Mouse (Mus musculus) E14TG2a.4 (cell line): Measurements from ENCODE around the gene Ttc30a1.

ENCODE experiments used
- H3K27me3 ChIP-seq: 2 replicates; pipeline ENCODE4 v1.6.1; 2014; ENCODE audit warnings: low read length, control low read depth; ENCODE audit not compliant: insufficient read depth
- H3K36me3 ChIP-seq: 2 replicates; pipeline ENCODE4 v1.6.1; 2014; ENCODE audit warnings: low read length, control low read depth; ENCODE audit not compliant: insufficient read depth
- H3K4me1 ChIP-seq: replicated peaks from 2 replicates; pipeline ENCODE4 v1.6.1; 2014; ENCODE audit warnings: low read depth, low read length, control low read depth
- H3K4me3 ChIP-seq: replicated peaks from 2 replicates; pipeline ENCODE4 v1.5.1; 2014; ENCODE audit warnings: mild to moderate bottlenecking, low read length
- H3K9me3 ChIP-seq: 2 replicates; pipeline ENCODE4 v1.6.1; 2014; ENCODE audit warnings: low read length, control low read depth
- CTCF ChIP-seq: conservative IDR thresholded peaks from 2 replicates; pipeline ENCODE4 v1.5.1; 2014; ENCODE audit warnings: low read length
- NANOG ChIP-seq: IDR thresholded peaks from 2 replicates; pipeline ENCODE4 v1.6.1; 2014; ENCODE audit warnings: borderline replicate concordance, low read length, mixed read lengths
- POU5F1 ChIP-seq: IDR thresholded peaks from 2 replicates; pipeline ENCODE4 v1.6.1; 2014; ENCODE audit warnings: low read length, borderline replicate concordance

Gene Ttc30a1

DNA sequence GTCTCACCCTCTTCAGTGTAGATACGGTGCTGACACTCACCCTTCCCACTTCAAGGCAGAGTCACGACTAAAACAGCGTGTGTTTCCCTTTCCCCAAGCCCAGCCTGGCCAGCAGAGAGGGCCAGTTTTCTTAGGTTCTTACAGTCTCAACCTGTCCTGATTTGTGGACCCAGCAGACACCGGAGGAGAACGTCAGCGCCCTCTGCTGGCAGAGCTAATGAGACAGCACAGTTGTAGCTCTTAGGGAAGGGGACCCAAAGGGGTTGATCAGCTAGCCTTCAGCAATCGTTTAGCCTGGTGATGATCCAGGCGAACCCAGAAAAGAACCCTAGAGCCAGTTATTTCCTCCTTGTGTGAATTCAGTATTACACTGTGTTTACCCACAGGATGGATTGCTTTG is 19.6 kb upstream of the Ttc30a1 start:
- H3K4me3 ChIP-seq: no peak overlapping the region
- TF ChIP-seq CTCF: peak; percentile 56
- no peak for TF ChIP-seq POU5F1

DNA sequence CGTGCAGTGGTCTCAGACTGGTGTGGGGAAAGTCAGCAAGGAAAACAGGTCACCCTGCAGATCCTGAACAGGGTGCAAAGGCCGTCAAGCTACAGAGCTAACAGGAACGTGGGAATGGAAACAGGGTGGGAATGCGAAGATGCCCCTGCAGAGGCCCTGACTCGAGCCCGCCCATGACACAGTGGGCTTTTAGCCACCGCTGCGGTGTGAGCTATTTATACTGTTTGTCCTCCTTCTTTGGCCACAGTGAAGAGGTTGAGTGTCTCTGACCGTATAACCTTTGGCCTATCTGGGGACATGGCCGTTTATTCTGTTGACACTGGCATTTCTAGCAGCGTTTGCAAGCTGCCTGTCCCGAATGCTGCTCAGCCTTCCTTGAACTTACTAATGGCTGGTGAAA is 17.9 kb upstream of the Ttc30a1 start:
- H3K27me3 ChIP-seq: no peaks in the 10 kb centered on the region; the same call in 1 of the 2 replicates
- TF ChIP-seq POU5F1 (no peak), NANOG (no peak), CTCF (no peak)
- peaks cover 17% of the 10 kb centered on the region; the same call in 1 of the 2 replicates for H3K4me1 ChIP-seq
- H3K9me3 ChIP-seq: no peaks in the 10 kb centered on the region
- H3K4me3 ChIP-seq: no peak overlapping the region
- H3K36me3 ChIP-seq: no peaks in the 10 kb centered on the region

More for the DNA sequence above, 19.6 kb upstream of the Ttc30a1 start:
- Histone ChIP-seq H3K4me1 (peaks cover 25% of the 10 kb centered on the region), H3K27me3 (no peaks in the 10 kb centered on the region; the same call in 1 of the 2 replicates), H3K9me3 (no peaks in the 10 kb centered on the region), H3K36me3 (no peaks in the 10 kb centered on the region)

DNA sequence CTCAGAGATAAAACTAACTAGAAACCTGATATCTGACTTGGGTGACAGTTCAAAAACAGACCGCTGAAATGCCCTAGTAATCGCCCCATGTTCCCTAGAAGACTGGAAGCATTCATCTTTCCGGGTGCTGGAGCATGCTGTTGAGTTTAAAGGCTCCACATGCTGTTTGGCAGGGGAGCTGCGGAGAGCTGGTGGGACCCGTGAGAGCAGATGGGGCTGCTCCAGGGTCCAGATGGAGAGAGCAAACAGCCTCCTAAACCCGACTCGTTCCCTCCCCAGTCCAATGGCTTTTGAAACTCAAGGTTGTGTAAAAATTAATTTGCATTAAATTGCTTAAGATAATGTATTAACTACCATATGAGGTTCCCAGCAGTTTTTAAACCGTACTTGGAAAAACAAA is 16.9 kb upstream of the Ttc30a1 start:
- Histone ChIP-seq H3K9me3 (no peaks in the 10 kb centered on the region), H3K27me3 (no peaks in the 10 kb centered on the region; the same call in 1 of the 2 replicates), H3K4me3 (no peak overlapping the region), H3K36me3 (no peaks in the 10 kb centered on the region), H3K4me1 (peaks cover 17% of the 10 kb centered on the region; the same call in 1 of the 2 replicates)
- TF ChIP-seq CTCF (no peak), NANOG (no peak), POU5F1 (no peak)

DNA sequence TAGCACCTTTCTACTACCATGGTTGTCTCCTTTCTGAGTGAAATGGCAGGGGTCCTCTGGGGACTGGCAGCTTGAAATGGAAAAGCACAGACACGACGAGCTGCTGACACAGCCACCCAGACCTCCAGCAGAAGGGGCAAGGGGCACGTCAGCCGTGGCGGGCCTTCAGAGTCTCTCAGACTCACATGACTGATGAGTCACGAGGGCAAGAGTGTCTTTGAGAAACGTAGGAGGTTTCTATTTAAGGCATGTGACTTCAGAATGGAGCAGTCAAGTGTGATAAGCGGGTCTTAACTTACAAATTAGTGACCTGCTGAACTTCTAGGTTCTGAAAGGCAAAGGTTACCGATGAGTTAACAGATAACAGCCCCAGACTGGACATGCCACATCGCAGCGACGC is 16.0 kb upstream of the Ttc30a1 start:
- TF ChIP-seq NANOG: no peak
- no peak for TF ChIP-seq POU5F1
- no peak for TF ChIP-seq CTCF
- Histone ChIP-seq H3K4me1 (peaks cover 17% of the 10 kb centered on the region; the same call in 1 of the 2 replicates), H3K36me3 (no peaks in the 10 kb centered on the region), H3K27me3 (no peaks in the 10 kb centered on the region; the same call in 1 of the 2 replicates), H3K4me3 (no peak overlapping the region), H3K9me3 (no peaks in the 10 kb centered on the region)

DNA sequence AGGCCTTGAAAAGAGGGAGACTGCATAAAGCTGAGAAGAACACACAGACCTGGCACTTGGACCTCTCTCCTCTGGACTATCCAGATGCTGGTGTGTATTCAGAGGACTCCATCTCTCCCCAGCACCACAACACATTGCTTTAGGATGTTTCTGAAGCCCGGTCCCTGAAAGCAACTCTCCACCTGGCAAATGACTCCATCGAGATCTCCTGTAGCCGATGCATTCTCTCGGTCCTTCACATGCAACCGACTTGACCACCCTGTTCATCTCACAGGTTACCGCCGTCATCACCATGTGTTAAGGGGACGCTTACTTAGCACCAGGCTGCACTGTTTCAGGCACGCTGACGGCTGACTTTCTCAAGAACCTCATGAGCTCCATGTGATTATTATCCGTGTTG is 13.1 kb upstream of the Ttc30a1 start:
- Histone ChIP-seq H3K9me3 (no peaks in the 10 kb centered on the region), H3K4me3 (no peak overlapping the region), H3K4me1 (peaks cover 27% of the 10 kb centered on the region), H3K27me3 (no peaks in the 10 kb centered on the region; the same call in 1 of the 2 replicates), H3K36me3 (no peaks in the 10 kb centered on the region)
- no peak for TF ChIP-seq CTCF
- no peak for TF ChIP-seq NANOG
- no peak for TF ChIP-seq POU5F1

DNA sequence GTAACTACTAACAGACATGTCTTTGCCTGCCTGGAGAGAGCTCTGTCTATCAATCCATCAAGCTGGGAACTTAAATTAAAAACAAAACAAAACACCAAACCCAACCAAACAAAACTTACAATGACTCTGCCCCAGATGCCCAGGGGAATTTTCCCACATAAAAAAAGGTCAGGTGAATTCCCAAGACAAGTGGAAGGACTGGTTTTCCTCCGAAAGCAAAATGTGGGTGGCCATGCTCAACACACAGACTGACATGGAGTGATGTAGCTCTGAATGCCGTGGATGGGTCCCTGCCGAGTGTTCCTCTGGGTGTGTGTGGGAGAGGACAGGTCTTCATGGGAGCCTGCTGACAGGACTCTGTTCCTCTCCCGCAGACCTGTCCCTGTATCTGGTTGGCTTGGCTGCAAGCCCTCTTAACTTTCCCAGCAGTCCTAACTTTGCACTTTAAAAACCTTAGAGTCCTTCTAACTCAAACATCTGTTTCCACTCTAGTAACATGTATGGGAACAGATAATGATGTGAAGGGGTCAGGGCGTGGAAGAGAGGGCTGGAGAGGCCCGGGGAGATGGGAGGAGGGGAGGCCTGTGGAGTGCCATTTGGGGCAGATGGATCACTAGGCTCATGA is 9.9 kb upstream of the Ttc30a1 start:
- H3K4me1 ChIP-seq: peaks cover 41% of the 10 kb centered on the region
- H3K36me3 ChIP-seq: no peaks in the 10 kb centered on the region
- no peaks in the 10 kb centered on the region for H3K27me3 ChIP-seq
- H3K4me3 ChIP-seq: no peak overlapping the region
- no peak for TF ChIP-seq CTCF
- no peak for TF ChIP-seq POU5F1
- no peak for TF ChIP-seq NANOG
- H3K9me3 ChIP-seq: no peaks in the 10 kb centered on the region

DNA sequence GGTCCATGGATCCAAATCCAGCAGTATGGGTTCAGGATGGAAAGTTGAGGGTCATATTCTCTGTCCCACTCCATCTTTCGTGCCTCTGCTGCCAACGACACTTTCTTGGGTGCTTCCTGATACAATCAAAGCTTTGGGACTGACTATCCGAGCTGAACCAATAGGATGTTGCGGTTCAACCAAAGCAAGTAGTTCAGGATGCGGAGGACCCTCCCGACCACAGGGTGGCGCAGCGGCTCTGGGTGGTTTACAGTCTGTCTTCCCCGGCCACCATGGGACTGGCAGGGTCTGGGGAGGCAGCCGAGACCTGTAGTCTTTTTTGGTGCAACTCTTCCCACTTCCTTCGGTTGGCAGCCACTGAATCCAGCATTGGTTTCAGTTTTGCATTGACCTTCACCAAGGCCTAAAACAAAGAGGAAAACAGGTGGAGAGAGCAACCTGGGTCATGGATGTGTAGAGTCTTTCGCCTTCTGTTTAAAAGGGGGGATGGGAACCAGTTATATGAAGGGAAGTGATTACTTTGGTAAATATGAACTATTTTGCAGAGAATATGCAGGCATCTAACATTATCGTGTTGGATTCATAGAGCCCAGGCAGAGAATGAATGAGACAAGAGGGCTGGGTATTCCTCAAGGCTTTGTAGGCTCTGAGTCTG is 9.2 kb upstream of the Ttc30a1 start:
- Histone ChIP-seq H3K4me1 (peaks cover 41% of the 10 kb centered on the region), H3K9me3 (no peaks in the 10 kb centered on the region), H3K36me3 (no peaks in the 10 kb centered on the region), H3K27me3 (no peaks in the 10 kb centered on the region), H3K4me3 (peak overlapping the region; percentile 14; the same call in 1 of the 2 replicates)
- TF ChIP-seq CTCF: peak; percentile 79
- TF ChIP-seq POU5F1: no peak
- TF ChIP-seq NANOG: no peak

DNA sequence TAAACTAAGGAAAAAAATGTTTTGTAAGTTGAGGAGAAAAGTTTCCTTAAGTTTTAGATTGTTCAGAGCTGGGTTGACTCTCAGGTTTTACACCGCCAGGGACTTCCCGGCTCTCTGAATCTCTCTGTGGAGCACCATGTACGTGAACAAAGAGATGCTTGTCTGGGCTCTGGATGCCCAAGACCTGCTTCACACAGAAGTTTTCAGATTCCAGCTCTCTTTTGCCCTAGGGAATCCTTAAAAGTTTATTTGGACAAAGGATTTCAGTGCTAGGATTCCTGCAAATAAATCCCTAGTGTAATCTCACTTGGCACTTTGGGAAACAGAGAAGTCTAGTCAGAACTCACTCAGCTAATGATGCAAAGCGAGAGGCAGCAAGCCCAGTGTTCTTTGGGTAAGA is 7.9 kb upstream of the Ttc30a1 start:
- H3K9me3 ChIP-seq: no peaks in the 10 kb centered on the region
- H3K4me1 ChIP-seq: peaks cover 48% of the 10 kb centered on the region
- TF ChIP-seq CTCF (no peak), POU5F1 (no peak), NANOG (no peak)
- no peaks in the 10 kb centered on the region for H3K36me3 ChIP-seq
- no peak overlapping the region for H3K4me3 ChIP-seq
- no peaks in the 10 kb centered on the region for H3K27me3 ChIP-seq
